Mouse (Mus musculus) MEL (cell line): ENCODE measurements at regions not wholly inside any gene's neighbourhood (a gene's known extent, or its start where the extent isn't known, plus 50 kb on each side); places are given as distances from the start of the nearest gene placed in this dataset.

Experiments
- CHD1 ChIP-seq: IDR thresholded peaks from 2 replicates; pipeline ENCODE4 v1.6.1; 2012; ENCODE audit warnings: low read depth, mild to moderate bottlenecking, inconsistent platforms, low read length, improper control_type of control experiment
- CTCF ChIP-seq, 3 experiments: IDR thresholded peaks in 2 of 3; conservative IDR thresholded peaks in 1 of 3; 2 replicates each; pipeline ENCODE4 v1.5.1; 2011 to 2012; ENCODE audit warnings: low read length in 3 of 3, low read depth in 2 of 3, mild to moderate bottlenecking in 2 of 3, improper control_type of control experiment in 1 of 3, inconsistent platforms in 1 of 3, mixed read lengths in 1 of 3, moderate library complexity in 1 of 3; ENCODE audit not compliant: control insufficient read depth in 1 of 3, insufficient read depth in 1 of 3, poor library complexity in 1 of 3, severe bottlenecking in 1 of 3
- ELF1 ChIP-seq: IDR thresholded peaks from 2 replicates; pipeline ENCODE4 v1.6.1; 2014; ENCODE audit warnings: low read depth, mild to moderate bottlenecking, inconsistent platforms, low read length, improper control_type of control experiment, moderate library complexity
- EP300 ChIP-seq, 2 experiments: IDR thresholded peaks; 2 replicates each; pipeline ENCODE4 v1.6.1; 2011; ENCODE audit warnings: improper control_type of control experiment in 2 of 2, low read length in 2 of 2, low read depth in 1 of 2, mild to moderate bottlenecking in 1 of 2
- JUND ChIP-seq: IDR thresholded peaks from 2 replicates; pipeline ENCODE4 v1.6.1; 2011; ENCODE audit warnings: low read depth, mild to moderate bottlenecking, improper control_type of control experiment, low read length
- KAT2A ChIP-seq: conservative IDR thresholded peaks from 2 replicates; pipeline ENCODE4 v1.6.1; 2012; ENCODE audit warnings: low read depth, low read length, improper control_type of control experiment, inconsistent platforms
- MAX ChIP-seq: IDR thresholded peaks from 2 replicates; pipeline ENCODE4 v1.6.1; 2011; ENCODE audit warnings: low read length, improper control_type of control experiment
- MEF2A ChIP-seq: IDR thresholded peaks from 2 replicates; pipeline ENCODE4 v1.6.1; 2014; ENCODE audit warnings: low read depth, mild to moderate bottlenecking, inconsistent platforms, low read length, improper control_type of control experiment; ENCODE audit not compliant: poor library complexity, insufficient replicate concordance, severe bottlenecking; ENCODE audit errors: extremely low read depth
- POLR2A ChIP-seq, 2 experiments: IDR thresholded peaks; 2 replicates each; pipeline ENCODE4 v1.6.1; 2011 to 2012; ENCODE audit warnings: low read length in 2 of 2, mild to moderate bottlenecking in 2 of 2, control low read depth in 1 of 2, improper control_type of control experiment in 1 of 2, low read depth in 1 of 2, moderate library complexity in 1 of 2; ENCODE audit not compliant: control insufficient read depth in 1 of 2, insufficient read depth in 1 of 2, poor library complexity in 1 of 2
- USF1 ChIP-seq: IDR thresholded peaks from 2 replicates; pipeline ENCODE4 v1.6.1; 2014; ENCODE audit warnings: low read depth, mild to moderate bottlenecking, inconsistent platforms, low read length, improper control_type of control experiment, moderate library complexity
- ZC3H11A ChIP-seq: IDR thresholded peaks from 2 replicates; pipeline ENCODE4 v1.6.1; 2012; ENCODE audit warnings: low read depth, mild to moderate bottlenecking, inconsistent platforms, low read length, improper control_type of control experiment
- ZKSCAN1 ChIP-seq: IDR thresholded peaks from 2 replicates; pipeline ENCODE4 v1.6.1; 2012; ENCODE audit warnings: low read depth, mild to moderate bottlenecking, inconsistent platforms, low read length, improper control_type of control experiment, moderate library complexity

- TF ChIP-seq ZKSCAN1 (no peak), MEF2A (no peak), USF1 (no peak), JUND (no peak), CTCF (IDR thresholded peaks at IDR 0.05 in 2 of 3, conservative IDR thresholded peaks at IDR 0.05 in 1 of 3; ENCODE audit: control insufficient read depth in 1 of 3, insufficient read depth in 1 of 3, low read depth in 2 of 3, low read length in 3 of 3, poor library complexity in 1 of 3, severe bottlenecking in 1 of 3) (no peak), ELF1 (no peak), KAT2A (no peak), MAX (no peak), EP300 (IDR thresholded peaks at IDR 0.05; ENCODE audit: low read depth in 1 of 2, low read length in 2 of 2) (no peak), CHD1 (no peak), ZC3H11A (no peak), POLR2A (IDR thresholded peaks at IDR 0.05; ENCODE audit: control insufficient read depth in 1 of 2, insufficient read depth in 1 of 2, low read depth in 1 of 2, low read length in 2 of 2, poor library complexity in 1 of 2) (no peak)
These were observed 211.7 kb upstream of the Il12b start for GRCm38 (mm10) chr11:44188202-44188601.
